Mouse (Mus musculus) neutrophil, adult 83 days (primary cell): Measurements from ENCODE around the gene Rbmxl2. TPM values are rescaled to one million over a fixed set of nuclear protein-coding genes. Genes with fewer than 3 reads are reported as not detected.

ENCODE experiments used
- total RNA-seq, 2 experiments: library from RNA; stranded (reverse); gene quantifications; one replicate each; pipeline ENCODE4 v1.2.4; 2023

The Rbmxl2 gene
- not detected for total RNA-seq

GRCm38 (mm10) chr7:107209204-107209860, at the start of gene Rbmxl2:
TSS of gene Rbmxl2 (plus strand) at chr7:107209445.

DNA sequence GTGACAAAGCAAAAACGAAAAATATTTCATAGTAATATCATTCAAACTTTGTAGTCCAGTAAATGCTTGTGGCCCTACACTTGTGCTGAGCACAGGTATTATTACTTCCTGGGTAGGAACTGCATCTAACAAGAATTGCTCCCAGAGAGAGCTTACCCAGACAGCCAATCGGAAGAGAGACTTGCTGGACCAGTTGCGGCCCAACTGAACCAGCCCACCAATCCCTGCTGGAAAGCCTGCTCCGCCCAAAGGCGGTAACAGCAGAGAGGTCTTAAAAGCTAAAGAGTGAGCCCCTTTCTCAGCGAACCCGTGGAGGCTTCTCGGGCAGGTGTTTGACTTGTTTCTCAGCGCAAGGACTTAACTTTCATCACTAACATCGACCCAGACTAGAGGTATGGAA, 42.6 kb upstream of the Rbmxl2 start, which contains the start of gene Nlrp14:
TSS of gene Nlrp14 (plus strand) at position 301 of the 400 bp plus-strand sequence.

Other genes starting within 250 kb of the Rbmxl2 start
- not detected for gene Olfr6, start 245.5 kb upstream of the Rbmxl2 start, total RNA-seq
- gene Olfr711, start 234.0 kb upstream of the Rbmxl2 start, total RNA-seq = not detected
- gene Olfr2, start 203.4 kb upstream of the Rbmxl2 start, total RNA-seq = not detected
- gene Olfr713, start 178.3 kb upstream of the Rbmxl2 start, total RNA-seq = not detected
- gene Olfr714, start 138.5 kb upstream of the Rbmxl2 start, total RNA-seq = not detected
- gene Olfr17, start 116.2 kb upstream of the Rbmxl2 start, total RNA-seq = not detected
- not detected for gene Olfr715b, start 99.1 kb upstream of the Rbmxl2 start, total RNA-seq
- not detected for gene Olfr715, start 78.4 kb upstream of the Rbmxl2 start, total RNA-seq
- not detected for gene Olfr716, start 71.1 kb upstream of the Rbmxl2 start, total RNA-seq
- not detected for gene Nlrp14, start 42.5 kb upstream of the Rbmxl2 start, total RNA-seq
- gene Syt9, start 161.3 kb downstream of the Rbmxl2 start, total RNA-seq = not detected